Mouse (Mus musculus) limb, embryonic 13.5 days (tissue): ENCODE data around the gene Clps. TPM values are rescaled to one million over a fixed set of nuclear protein-coding genes. Genes with fewer than 3 reads are reported as not detected.

Source experiments
- ATAC-seq: fragments of 200-750 bp; cut with Nextera tagmentation; 2 replicates; pipeline ENCODE4 v1.8.0; 2017; ENCODE audit warnings: low read depth, moderate number of reproducible peaks, moderate TSS enrichment; ENCODE audit not compliant: low FRiP score
- H3K27ac ChIP-seq: fragments of 300-500 bp; sonication (generic); 2 replicates; pipeline ENCODE4 v1.5.1; 2015; ENCODE audit warnings: inconsistent platforms, mild to moderate bottlenecking, moderate library complexity
- H3K27me3 ChIP-seq: fragments of 300-500 bp; sonication (generic); 2 replicates; pipeline ENCODE4 v1.6.1; 2015; ENCODE audit warnings: mild to moderate bottlenecking, inconsistent platforms
- H3K36me3 ChIP-seq: fragments of 300-500 bp; sonication (generic); 2 replicates; pipeline ENCODE4 v1.6.1; 2015; ENCODE audit warnings: inconsistent platforms, mild to moderate bottlenecking, moderate library complexity
- H3K4me1 ChIP-seq: fragments of 300-500 bp; sonication (generic); 2 replicates; pipeline ENCODE4 v1.6.1; 2015; ENCODE audit warnings: inconsistent platforms
- H3K4me2 ChIP-seq: fragments of 300-500 bp; sonication (generic); replicated peaks from 2 replicates; pipeline ENCODE4 v1.6.1; 2015; ENCODE audit warnings: inconsistent platforms, mild to moderate bottlenecking, moderate library complexity
- H3K4me3 ChIP-seq: fragments of 300-500 bp; sonication (generic); 2 replicates; pipeline ENCODE4 v1.5.1; 2015; ENCODE audit warnings: moderate library complexity, mild to moderate bottlenecking, inconsistent platforms
- H3K9ac ChIP-seq: fragments of 300-500 bp; sonication (generic); 2 replicates; pipeline ENCODE4 v1.6.1; 2015; ENCODE audit warnings: mild to moderate bottlenecking, inconsistent platforms
- H3K9me3 ChIP-seq: fragments of 300-500 bp; sonication (generic); 2 replicates; pipeline ENCODE4 v1.6.1; 2016; ENCODE audit warnings: inconsistent platforms
- WGBS: fragments of 180-500 bp; shearing (Covaris S2); methylation state at CpG from one replicate; pipeline ENCODE4 v1.1.7; 2015; 5-methylcytosine and 5-hydroxymethylcytosine counted together
- polyA plus RNA-seq: library from polyadenylated mRNA; unstranded; fragments of >200 nt; fragmentation: Nextera tagmentation; extraction: Ambion mirVana; gene quantifications from 2 replicates; pipeline ENCODE4 v1.2.1, GENCODE M21; 2015

Gene Clps
- 0.60 and 0.91 TPM in 2 replicates for polyA plus RNA-seq

DNA sequence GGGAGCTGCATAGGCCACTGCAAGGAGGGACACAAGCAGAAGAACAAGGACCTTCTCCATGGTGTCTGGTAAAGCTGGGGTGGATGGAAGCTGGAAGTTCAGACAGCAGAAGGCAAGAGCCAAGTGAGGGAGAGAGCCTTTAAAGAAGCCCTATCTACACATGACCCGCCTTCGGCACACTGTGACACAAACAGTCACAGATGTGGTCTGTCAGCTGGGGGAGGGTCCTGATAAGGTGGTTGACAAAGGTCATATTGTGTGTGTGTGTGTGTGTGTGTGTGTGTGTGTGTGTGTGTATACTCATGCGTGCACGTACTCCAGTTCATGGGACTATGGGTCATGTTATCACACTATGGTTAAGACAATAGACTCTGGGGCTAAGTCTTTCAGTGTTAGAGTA lies at the start of gene Clps:
Clps (minus strand) TSS at position 169 of the 400 bp plus-strand sequence.
- H3K4me3 ChIP-seq, result no peak within 1 kb of the TSS
- H3K9ac ChIP-seq, result no peak within 1 kb of the TSS
- no peak within 1 kb of the TSS for H3K27ac ChIP-seq
- no peak within 1 kb of the TSS for H3K4me2 ChIP-seq
- H3K27me3 ChIP-seq, result no peaks in the 10 kb centered on the region
- no peaks in the 10 kb centered on the region for H3K9me3 ChIP-seq
- whole genome bisulfite sequencing, result 91% methylated on average over 4 of the region's 4 CpGs
- peaks cover 34% of the 10 kb centered on the region for H3K4me1 ChIP-seq
- no peaks in the 10 kb centered on the region for H3K36me3 ChIP-seq
- no peak for ATAC-seq

DNA sequence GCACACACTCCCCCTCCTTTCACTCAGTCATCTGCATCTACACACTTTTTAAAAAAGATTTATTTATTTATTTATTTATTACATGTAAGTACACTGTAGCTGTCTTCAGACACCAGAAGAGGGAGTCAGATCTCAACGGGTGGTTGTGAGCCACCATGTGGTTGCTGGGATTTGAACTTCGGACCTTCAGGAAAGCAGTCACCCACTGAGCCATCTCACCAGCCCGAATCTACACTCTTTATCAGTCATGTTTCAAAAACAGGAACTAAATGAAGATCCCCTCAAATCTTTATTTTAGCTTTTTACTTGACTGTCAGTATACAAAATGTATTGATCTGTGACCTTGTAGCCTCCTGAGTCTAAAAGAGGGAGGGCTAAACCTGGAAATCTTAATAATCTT lies 49.0 kb upstream of the Clps start:
- Histone ChIP-seq H3K9me3 (no peaks in the 10 kb centered on the region), H3K36me3 (peaks cover 49% of the 10 kb centered on the region), H3K9ac (no peak overlapping the region), H3K27ac (no peak overlapping the region), H3K4me2 (no peak overlapping the region), H3K27me3 (no peaks in the 10 kb centered on the region), H3K4me3 (no peak overlapping the region), H3K4me1 (no peaks in the 10 kb centered on the region)
- no peak for ATAC-seq
- WGBS, result 83% methylated on average over 3 of the region's 3 CpGs

DNA sequence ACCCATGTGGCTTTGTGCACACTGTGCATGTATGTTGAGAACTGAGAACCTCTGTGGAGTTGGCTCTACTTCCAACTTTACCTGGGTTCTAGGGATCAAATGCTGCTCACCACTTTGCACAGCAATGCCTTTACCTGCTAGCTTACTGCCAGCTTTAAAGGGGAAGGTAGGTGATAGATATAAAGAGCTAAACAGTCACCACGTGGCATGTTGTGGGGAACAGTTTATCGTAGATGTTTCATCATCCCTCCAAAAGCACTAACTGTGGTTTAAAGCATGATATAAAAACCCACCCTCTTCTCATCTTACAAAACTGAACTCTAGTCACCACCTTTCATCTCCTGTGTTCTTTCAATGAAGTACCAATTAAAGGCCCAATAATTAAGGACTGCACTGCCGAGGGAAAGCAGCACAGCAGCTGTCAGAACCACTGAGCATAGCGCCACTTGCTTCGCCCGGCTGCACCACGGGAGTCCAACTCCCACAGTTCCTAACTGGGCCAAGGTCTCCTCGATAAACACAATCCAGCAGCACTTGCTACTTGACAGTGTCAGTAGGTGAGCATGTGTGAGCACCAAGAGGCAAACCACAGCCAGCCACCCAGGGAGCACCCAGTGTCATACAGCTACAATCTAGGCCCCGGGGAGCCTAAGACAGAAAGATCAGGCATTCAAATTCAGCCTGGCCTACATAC lies 41.1 kb upstream of the Clps start:
- H3K9ac ChIP-seq, result no peak overlapping the region
- 79% methylated on average over 9 of the region's 9 CpGs for WGBS
- H3K4me1 ChIP-seq, result no peaks in the 10 kb centered on the region
- no peak overlapping the region for H3K4me2 ChIP-seq
- H3K27ac ChIP-seq, result no peak overlapping the region
- H3K27me3 ChIP-seq, result no peaks in the 10 kb centered on the region
- ATAC-seq, result no peak
- H3K9me3 ChIP-seq, result no peaks in the 10 kb centered on the region
- peaks cover 95% of the 10 kb centered on the region for H3K36me3 ChIP-seq
- H3K4me3 ChIP-seq, result no peak overlapping the region

DNA sequence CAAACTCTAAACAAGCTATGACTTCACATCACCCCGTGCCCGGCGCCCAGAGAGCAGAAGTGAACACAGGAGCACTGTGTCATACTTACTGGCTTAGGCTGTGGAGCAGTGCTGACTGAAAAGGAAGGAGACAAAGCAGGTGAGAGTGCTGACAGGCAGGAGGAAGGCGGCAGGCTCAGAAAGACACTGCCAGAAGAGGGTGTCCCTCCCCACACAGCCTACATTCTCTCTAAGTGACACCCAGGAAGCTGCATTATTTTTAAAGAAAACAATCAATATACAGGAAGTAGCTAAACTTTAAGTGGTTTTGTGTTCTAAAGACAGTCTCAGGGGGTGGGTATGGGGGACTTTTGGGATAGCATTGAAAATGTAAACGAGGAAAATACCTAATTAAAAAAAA lies 40.2 kb upstream of the Clps start:
- Histone ChIP-seq H3K27ac (no peak overlapping the region), H3K36me3 (peaks cover 95% of the 10 kb centered on the region), H3K27me3 (no peaks in the 10 kb centered on the region), H3K9ac (no peak overlapping the region), H3K4me2 (no peak overlapping the region), H3K4me3 (no peak overlapping the region), H3K9me3 (no peaks in the 10 kb centered on the region), H3K4me1 (no peaks in the 10 kb centered on the region)
- no peak for ATAC-seq
- WGBS, result 84% methylated on average over 5 of the region's 5 CpGs

DNA sequence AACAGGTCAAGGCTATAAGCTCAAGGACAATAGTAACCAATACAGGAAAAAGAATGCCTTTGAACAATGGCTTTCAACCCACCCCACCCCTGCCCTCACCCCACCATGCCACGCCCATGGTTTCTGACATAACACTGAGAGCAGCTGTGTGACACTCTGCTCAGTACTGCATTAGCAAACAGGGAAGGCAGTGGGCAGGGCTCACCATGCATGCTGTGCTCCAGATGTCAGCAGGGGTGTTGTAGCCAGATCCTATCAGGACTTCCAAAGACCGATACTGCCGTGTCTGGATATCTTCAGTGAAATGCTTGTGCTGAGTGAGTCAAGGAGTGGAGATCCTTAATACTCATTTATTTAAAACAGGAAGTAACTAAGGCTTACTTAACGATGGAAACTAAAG lies 33.4 kb upstream of the Clps start:
- no peak; the same call in 1 of the 2 replicates for ATAC-seq
- Histone ChIP-seq H3K27ac (no peak overlapping the region), H3K9ac (no peak overlapping the region), H3K4me1 (no peaks in the 10 kb centered on the region), H3K27me3 (no peaks in the 10 kb centered on the region), H3K4me2 (no peak overlapping the region), H3K9me3 (no peaks in the 10 kb centered on the region), H3K4me3 (no peak overlapping the region), H3K36me3 (peaks cover 92% of the 10 kb centered on the region)
- WGBS, result 53% methylated on average over 4 of the region's 4 CpGs

DNA sequence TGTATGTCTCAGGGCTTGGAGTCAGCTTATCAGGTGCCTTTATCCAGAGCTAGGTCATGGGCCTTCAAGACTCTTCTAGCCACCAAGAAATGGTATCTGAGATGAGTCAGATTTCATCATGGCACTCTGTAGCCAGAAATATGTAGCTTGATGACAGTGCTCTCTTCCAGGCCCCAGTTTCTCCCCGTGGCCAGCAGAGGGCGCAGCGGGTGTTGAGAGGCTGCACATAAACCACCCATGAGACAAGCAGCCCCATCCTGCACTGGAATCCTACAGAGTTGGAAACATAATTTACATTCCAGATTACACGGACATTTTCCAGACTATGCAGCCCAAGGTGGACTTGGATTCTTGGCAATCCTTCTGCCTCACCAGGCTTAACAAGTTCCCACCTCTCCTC lies 32.4 kb upstream of the Clps start:
- ATAC-seq, result no peak
- no peak overlapping the region for H3K4me2 ChIP-seq
- no peaks in the 10 kb centered on the region for H3K4me1 ChIP-seq
- 24% methylated on average over 4 of the region's 4 CpGs for WGBS
- peaks cover 93% of the 10 kb centered on the region for H3K36me3 ChIP-seq
- no peak overlapping the region for H3K4me3 ChIP-seq
- H3K9ac ChIP-seq, result no peak overlapping the region
- no peaks in the 10 kb centered on the region for H3K9me3 ChIP-seq
- no peak overlapping the region for H3K27ac ChIP-seq
- no peaks in the 10 kb centered on the region for H3K27me3 ChIP-seq

DNA sequence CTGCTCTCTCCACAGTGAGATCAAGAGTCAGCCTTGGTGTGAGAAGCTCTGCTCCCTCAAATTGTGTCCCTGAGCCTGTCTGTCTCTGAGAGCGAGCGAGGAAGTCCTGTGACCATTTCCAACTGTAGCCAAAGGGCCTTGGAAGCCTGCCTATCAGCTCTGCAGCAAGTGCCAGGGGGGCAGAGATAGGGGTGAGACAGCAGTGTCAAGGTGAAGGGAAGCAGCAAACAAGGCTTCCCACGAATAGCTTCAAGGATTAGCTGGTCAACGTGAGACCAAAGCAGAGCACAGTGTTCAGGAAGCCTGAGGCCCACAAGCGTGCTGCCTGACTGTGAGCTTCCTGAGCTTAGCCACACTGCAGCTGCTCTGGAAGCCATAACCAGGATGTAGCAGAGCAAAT lies 30.9 kb upstream of the Clps start:
- Histone ChIP-seq H3K36me3 (peaks cover 92% of the 10 kb centered on the region), H3K27me3 (no peaks in the 10 kb centered on the region), H3K4me2 (no peak overlapping the region), H3K4me1 (no peaks in the 10 kb centered on the region), H3K27ac (no peak overlapping the region), H3K9me3 (no peaks in the 10 kb centered on the region), H3K4me3 (no peak overlapping the region), H3K9ac (no peak overlapping the region)
- ATAC-seq, result no peak
- WGBS, result 93% methylated on average over 5 of the region's 5 CpGs

DNA sequence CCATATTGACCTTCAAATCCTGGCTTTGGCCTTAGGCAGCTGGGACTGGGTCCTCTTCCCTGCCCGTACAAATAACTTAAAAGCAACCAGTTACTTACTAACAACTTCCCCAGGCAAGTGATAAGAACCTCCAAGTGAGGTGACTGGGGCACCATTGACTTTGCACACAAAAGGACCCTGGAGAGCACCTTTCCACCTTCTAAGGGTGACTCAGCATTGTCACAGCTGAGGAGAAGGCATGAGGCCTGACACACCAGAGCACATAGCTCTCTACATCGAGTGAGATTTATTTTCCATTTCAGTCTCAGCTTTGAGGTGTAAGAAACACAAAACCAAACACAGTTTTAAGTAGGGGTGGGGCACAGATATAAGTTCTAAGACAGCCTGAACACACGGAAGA lies 30.0 kb upstream of the Clps start:
- peaks cover 84% of the 10 kb centered on the region for H3K36me3 ChIP-seq
- ATAC-seq, result no peak
- no peak overlapping the region for H3K9ac ChIP-seq
- no peak overlapping the region for H3K4me2 ChIP-seq
- H3K4me1 ChIP-seq, result no peaks in the 10 kb centered on the region
- no peaks in the 10 kb centered on the region for H3K9me3 ChIP-seq
- WGBS, result 84% methylated on average over 3 of the region's 3 CpGs
- no peaks in the 10 kb centered on the region for H3K27me3 ChIP-seq
- no peak overlapping the region for H3K4me3 ChIP-seq
- H3K27ac ChIP-seq, result no peak overlapping the region

DNA sequence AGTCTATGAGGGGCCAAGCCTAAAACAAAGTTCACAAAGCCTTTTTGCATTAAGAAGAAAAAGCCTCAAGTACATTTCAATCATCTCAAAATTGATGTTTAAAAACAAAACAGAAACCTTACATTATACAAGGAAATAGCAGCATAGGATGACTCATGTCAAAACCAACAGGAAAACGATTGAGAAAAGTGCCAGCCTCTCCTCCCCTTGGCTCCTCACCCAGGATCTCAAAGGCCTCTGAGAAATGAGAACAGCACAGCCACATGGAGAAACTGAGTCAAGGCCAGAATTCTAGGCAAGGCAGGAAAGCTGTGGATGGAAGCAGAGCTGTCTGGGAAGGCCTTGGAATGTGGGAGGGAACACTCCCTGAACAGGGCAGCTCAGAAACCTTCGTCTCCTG lies 28.0 kb upstream of the Clps start:
- peaks cover 68% of the 10 kb centered on the region for H3K36me3 ChIP-seq
- no peak for ATAC-seq
- H3K27ac ChIP-seq, result no peak overlapping the region
- H3K4me3 ChIP-seq, result no peak overlapping the region
- 80% methylated on average over 2 of the region's 2 CpGs for WGBS
- H3K4me2 ChIP-seq, result no peak overlapping the region
- H3K9ac ChIP-seq, result no peak overlapping the region
- no peaks in the 10 kb centered on the region for H3K27me3 ChIP-seq
- no peaks in the 10 kb centered on the region for H3K9me3 ChIP-seq
- H3K4me1 ChIP-seq, result no peaks in the 10 kb centered on the region

DNA sequence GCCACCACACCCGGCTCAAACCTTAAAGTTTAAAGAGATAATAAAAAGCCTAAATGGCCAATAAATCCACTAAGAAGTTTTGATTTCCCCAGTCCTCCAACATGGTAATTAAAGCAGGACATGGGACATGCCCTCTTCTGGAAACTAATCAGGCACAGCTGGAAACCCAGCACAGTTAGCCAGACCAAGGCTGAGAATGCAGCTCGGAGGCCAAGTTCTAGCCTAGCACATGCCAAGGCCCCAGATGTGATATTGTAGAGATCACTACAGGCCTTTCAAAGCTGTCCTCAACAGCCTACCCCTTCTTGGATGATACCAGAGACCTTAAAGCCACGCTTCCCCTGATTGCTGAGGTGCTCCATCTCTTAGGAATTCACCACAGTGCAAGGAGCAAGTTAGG lies 25.9 kb upstream of the Clps start:
- Histone ChIP-seq H3K4me2 (no peak overlapping the region), H3K36me3 (peaks cover 47% of the 10 kb centered on the region), H3K4me3 (no peak overlapping the region), H3K27ac (no peak overlapping the region), H3K9me3 (no peaks in the 10 kb centered on the region), H3K9ac (no peak overlapping the region), H3K27me3 (no peaks in the 10 kb centered on the region), H3K4me1 (no peaks in the 10 kb centered on the region)
- 45% methylated on average over 3 of the region's 3 CpGs for WGBS
- ATAC-seq, result no peak

DNA sequence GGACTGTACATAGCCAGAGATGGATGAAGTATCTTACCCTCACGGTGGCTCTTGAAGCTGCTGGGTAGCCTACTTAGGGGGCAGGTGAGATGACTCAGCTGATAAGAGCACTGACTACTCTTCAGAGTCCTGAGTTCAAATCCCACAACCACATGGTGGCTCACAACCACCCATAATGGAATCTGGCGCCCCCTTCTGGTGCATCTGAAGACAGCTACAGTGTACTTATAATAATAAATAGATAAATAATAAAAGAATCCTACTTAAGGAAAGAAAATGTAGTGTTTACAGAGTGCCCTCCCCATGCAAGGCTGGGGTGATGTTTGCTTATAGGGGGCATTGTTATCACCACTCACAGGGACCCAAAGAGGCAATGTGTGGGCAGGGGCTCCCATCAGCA lies 20.5 kb upstream of the Clps start:
- no peak for ATAC-seq
- H3K9me3 ChIP-seq, result no peaks in the 10 kb centered on the region
- H3K4me2 ChIP-seq, result no peak overlapping the region
- 57% methylated on average over 2 of the region's 2 CpGs for WGBS
- no peak overlapping the region for H3K9ac ChIP-seq
- no peak overlapping the region for H3K4me3 ChIP-seq
- no peaks in the 10 kb centered on the region for H3K27me3 ChIP-seq
- no peaks in the 10 kb centered on the region for H3K36me3 ChIP-seq
- H3K4me1 ChIP-seq, result no peaks in the 10 kb centered on the region
- H3K27ac ChIP-seq, result no peak overlapping the region

DNA sequence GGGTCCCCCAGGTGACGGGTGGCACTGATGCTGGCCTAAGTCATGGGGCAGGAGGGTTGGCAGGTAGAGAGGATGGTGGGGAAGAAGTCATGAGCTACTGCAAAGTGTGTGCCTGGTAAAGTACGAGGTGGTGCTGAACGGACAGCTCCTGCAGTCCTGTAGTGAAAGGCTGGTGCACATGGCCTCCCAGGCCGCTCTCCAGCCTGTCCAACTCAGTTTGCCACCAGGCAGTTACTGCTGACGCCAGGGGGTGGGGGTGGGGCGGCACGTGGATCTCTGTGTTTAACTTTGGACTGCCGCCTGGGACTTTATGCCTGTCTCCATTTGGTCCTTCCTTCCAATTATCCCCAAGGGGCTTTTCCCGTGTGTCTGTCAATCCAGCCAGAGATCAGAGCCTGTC lies 19.8 kb upstream of the Clps start:
- H3K27ac ChIP-seq, result no peak overlapping the region
- 3% methylated on average over 9 of the region's 9 CpGs for WGBS
- no peak overlapping the region for H3K9ac ChIP-seq
- no peaks in the 10 kb centered on the region for H3K9me3 ChIP-seq
- H3K4me3 ChIP-seq, result no peak overlapping the region
- H3K4me1 ChIP-seq, result peaks cover 5% of the 10 kb centered on the region
- H3K36me3 ChIP-seq, result no peaks in the 10 kb centered on the region
- ATAC-seq, result no peak; the same call in 1 of the 2 replicates
- H3K27me3 ChIP-seq, result peaks cover 3% of the 10 kb centered on the region; the same call in 1 of the 2 replicates
- no peak overlapping the region for H3K4me2 ChIP-seq
